8 mouse cellular contexts compared by ENCODE assay signal in genomic region chr5:123626631-123627030, GRCm38 (mm10). TPM values are rescaled to one million over a fixed set of nuclear protein-coding genes. Genes with fewer than 3 reads are reported as not detected.
DNase-seq lines count a peak whose midpoint lies in the region; ATAC-seq lines count a peak whose summit lies in the region.

No protein-coding gene starts in this region.

- DNase-seq in liver, result peak; percentile 53
- DNase-seq in liver, embryonic 11.5 days (ENCODE audit: low spot score), result no peak
- peak; percentile 74 for DNase-seq in MN1 (ENCODE audit: low spot score)
- peak; percentile 83 to 88 for DNase-seq in cerebellum, postnatal 10 days
- peak; percentile 47 to 61 for DNase-seq in heart, adult 9 months (ENCODE audit: low spot score in 2 of 2)
- DNase-seq in left cerebral cortex, postnatal 25 days (ENCODE audit: low spot score in 2 of 2), result peak; percentile 45 to 57
- peak; percentile 77 for DNase-seq in thymus, postnatal 4 days

- no peaks in the 10 kb centered on the region for H3K9me3 ChIP-seq in liver, embryonic 11.5 days (ENCODE audit: control insufficient read depth, low read length)
- H3K9me3 ChIP-seq in neural tube, embryonic 13.5 days, result no peaks in the 10 kb centered on the region

- intact Hi-C loops in left cerebral cortex, postnatal 25 days (cut with DNase I), result loop anchor here (1.0 to 5.0 kb wide), 3 partner anchors 56 to 281 kb away; partner anchors contain the start of genes Clip1 and Denr

- H3K36me3 ChIP-seq in liver, embryonic 11.5 days (ENCODE audit: control insufficient read depth, insufficient read depth, low read length), result peaks cover 8% of the 10 kb centered on the region
- peaks cover 58% of the 10 kb centered on the region for H3K36me3 ChIP-seq in neural tube, embryonic 13.5 days

- no peak overlapping the region for H3K4me3 ChIP-seq in liver, embryonic 11.5 days (ENCODE audit: low read depth, low read length)
- H3K4me3 ChIP-seq in neural tube, embryonic 13.5 days, result no peak overlapping the region

- no peak for ATAC-seq in liver, embryonic 11.5 days (replicated peaks; ENCODE audit: low FRiP score)
- no peak for ATAC-seq in neural tube, embryonic 13.5 days (ENCODE audit: low read depth)

- WGBS in liver, embryonic 11.5 days, result 17% methylated on average over 8 of the region's 8 CpGs
- 30% methylated on average over 8 of the region's 8 CpGs for WGBS in neural tube, embryonic 13.5 days

- 0 out of 2 replicates have a peak, but pooled peaks cover 3% of the 10 kb centered on the region for H3K4me1 ChIP-seq in liver, embryonic 11.5 days (replicated peaks; ENCODE audit: control insufficient read depth, insufficient read depth, low read length)
- no peaks in the 10 kb centered on the region for H3K4me1 ChIP-seq in neural tube, embryonic 13.5 days (replicated peaks)

- H3K4me2 ChIP-seq in liver, embryonic 11.5 days, result no peak overlapping the region
- no peak overlapping the region for H3K4me2 ChIP-seq in neural tube, embryonic 13.5 days

- no peak overlapping the region for H3K27ac ChIP-seq in liver, embryonic 11.5 days (ENCODE audit: low read depth, low read length)
- no peak overlapping the region for H3K27ac ChIP-seq in neural tube, embryonic 13.5 days (replicated peaks)

- H3K27me3 ChIP-seq in liver, embryonic 11.5 days (replicated peaks; ENCODE audit: control insufficient read depth, insufficient read depth, low read length), result no peaks in the 10 kb centered on the region
- H3K27me3 ChIP-seq in neural tube, embryonic 13.5 days, result no peaks in the 10 kb centered on the region

- H3K9ac ChIP-seq in liver, embryonic 11.5 days (ENCODE audit: low read depth, low read length), result no peak overlapping the region
- 0 out of 2 replicates have a peak overlapping the region, but pooled peaks have one; percentile 5 for H3K9ac ChIP-seq in neural tube, embryonic 13.5 days

RNA-seq across cellular contexts. Expression of gene Vps33a, which starts 53.8 kb away (rescaled TPM):
- polyA plus RNA-seq in liver, embryonic 11.5 days (2014; fragmentation: Nextera tagmentation; extraction: Ambion mirVana), result 36.0 and 36.9 TPM in 2 replicates
- 10 to 100 TPM; 90.6 to 93.1 TPM for total RNA-seq in left cerebral cortex, postnatal 25 days (2021)
- 43.0 and 45.4 TPM in 2 replicates for polyA plus RNA-seq in neural tube, embryonic 13.5 days (2015; fragmentation: Nextera tagmentation; extraction: Ambion mirVana)

RNA-seq across cellular contexts. Expression of gene Clip1, which starts 57.8 kb away (rescaled TPM):
- polyA plus RNA-seq in liver, embryonic 11.5 days (2014; fragmentation: Nextera tagmentation; extraction: Ambion mirVana), result 22.8 and 27.6 TPM in 2 replicates
- 100 to 1,000 TPM; 126 to 133 TPM for total RNA-seq in left cerebral cortex, postnatal 25 days (2021)
- polyA plus RNA-seq in neural tube, embryonic 13.5 days (2015; fragmentation: Nextera tagmentation; extraction: Ambion mirVana), result 67.0 and 74.3 TPM in 2 replicates
